Mouse (Mus musculus): ENCODE measurements at regions not wholly inside any gene's neighbourhood (a gene's known extent, or its start where the extent isn't known, plus 50 kb on each side); places are given as distances from the start of the nearest gene placed in this dataset.

- in situ Hi-C loops (cut with MboI, MseI), result no loop called here
These were observed 60.0 kb upstream of the Ajap1 start for GRCm38 (mm10) chr4:153542631-153543031.

- in situ Hi-C loops (cut with MboI, MseI), result no loop called here
These were observed 61.5 kb upstream of the Ajap1 start for GRCm38 (mm10) chr4:153543900-153544648.

- in situ Hi-C loops (cut with MboI, MseI), result no loop called here
These were observed 64.1 kb upstream of the Ajap1 start for GRCm38 (mm10) chr4:153546709-153547108.

- in situ Hi-C loops (cut with MboI, MseI), result no loop called here
These were observed 64.5 kb upstream of the Ajap1 start for GRCm38 (mm10) chr4:153547111-153547510.

- in situ Hi-C loops (cut with MboI, MseI), result no loop called here
These were observed 65.3 kb upstream of the Ajap1 start for GRCm38 (mm10) chr4:153547871-153548270.

GRCm38 (mm10) chr4:153551291-153551690 is 68.7 kb upstream of the Ajap1 start:
- in situ Hi-C loops (cut with MboI, MseI), result no loop called here

GRCm38 (mm10) chr4:153552483-153552882 is 69.9 kb upstream of the Ajap1 start:
- in situ Hi-C loops (cut with MboI, MseI), result no loop called here

GRCm38 (mm10) chr4:153557812-153558608 is 75.4 kb upstream of the Ajap1 start:
- in situ Hi-C loops (cut with MboI, MseI), result no loop called here

- in situ Hi-C loops (cut with MboI, MseI), result no loop called here
These were observed 77.0 kb upstream of the Ajap1 start for GRCm38 (mm10) chr4:153559568-153559967.

- in situ Hi-C loops (cut with MboI, MseI), result no loop called here
These were observed 77.6 kb upstream of the Ajap1 start for GRCm38 (mm10) chr4:153560193-153560592.

GRCm38 (mm10) chr4:153560956-153561355 is 78.3 kb upstream of the Ajap1 start:
- in situ Hi-C loops (cut with MboI, MseI), result no loop called here

GRCm38 (mm10) chr4:153561991-153562390 is 79.4 kb upstream of the Ajap1 start:
- in situ Hi-C loops (cut with MboI, MseI), result no loop called here

GRCm38 (mm10) chr4:153567329-153567973 is 84.8 kb upstream of the Ajap1 start:
- in situ Hi-C loops (cut with MboI, MseI), result no loop called here

- in situ Hi-C loops (cut with MboI, MseI), result no loop called here
These were observed 90.7 kb upstream of the Ajap1 start for GRCm38 (mm10) chr4:153573180-153573769.

- in situ Hi-C loops (cut with MboI, MseI), result no loop called here
These were observed 110.7 kb upstream of the Ajap1 start for GRCm38 (mm10) chr4:153593291-153593690.

- in situ Hi-C loops (cut with MboI, MseI), result no loop called here
These were observed 117.3 kb upstream of the Ajap1 start for GRCm38 (mm10) chr4:153599794-153600370.

GRCm38 (mm10) chr4:153602496-153602895 is 119.9 kb upstream of the Ajap1 start:
- in situ Hi-C loops (cut with MboI, MseI), result no loop called here

- in situ Hi-C loops (cut with MboI, MseI), result no loop called here
These were observed 120.6 kb upstream of the Ajap1 start for GRCm38 (mm10) chr4:153603056-153603840.

GRCm38 (mm10) chr4:153603936-153604335 is 121.3 kb upstream of the Ajap1 start:
- in situ Hi-C loops (cut with MboI, MseI), result no loop called here

- in situ Hi-C loops (cut with MboI, MseI), result no loop called here
These were observed 122.3 kb upstream of the Ajap1 start for GRCm38 (mm10) chr4:153604695-153605485.

Data from T-helper 2 cell (primary cell).